In the genomic region with DNA sequence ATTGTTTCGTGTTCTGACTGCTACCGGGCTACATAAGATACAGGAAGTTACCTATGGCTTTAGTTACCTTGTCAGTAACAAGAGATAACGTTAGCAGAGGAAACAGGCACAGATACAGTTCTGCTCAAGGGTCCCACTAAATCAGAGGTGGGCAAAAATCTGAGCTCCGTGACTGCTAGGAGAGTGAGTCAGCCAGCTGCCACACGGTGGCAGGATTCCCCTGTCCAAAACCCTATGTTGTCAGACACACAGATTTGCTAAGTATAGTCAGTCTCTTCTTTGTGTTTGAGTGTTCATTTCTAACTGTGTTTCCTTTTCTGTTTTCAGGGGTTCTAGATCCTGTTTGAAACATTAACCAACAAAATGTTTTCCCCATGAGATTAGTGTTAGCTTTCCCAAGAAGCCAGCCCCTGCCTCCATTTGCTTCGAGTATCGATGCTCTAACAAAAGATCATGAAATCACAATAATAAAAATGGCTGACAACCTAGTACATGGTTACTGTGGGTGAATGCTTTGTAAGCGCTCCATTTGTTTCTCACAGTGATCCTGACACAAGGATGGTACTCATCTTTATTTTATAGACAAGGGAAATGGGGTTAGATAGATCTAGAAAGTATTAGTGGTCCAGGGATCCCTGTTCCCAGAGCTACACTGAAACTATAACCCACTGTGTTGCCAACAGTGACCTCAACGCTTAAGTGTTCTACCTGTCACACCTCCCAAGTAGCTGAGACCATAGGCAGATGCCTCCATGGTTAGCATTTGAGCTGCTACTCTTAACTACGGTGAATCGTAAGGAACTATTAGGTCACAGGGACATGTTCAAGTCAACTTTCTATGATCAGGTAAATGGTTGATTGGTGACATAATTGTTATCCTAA, we compare ENCODE assay signal across 10 mouse cellular contexts. TPM values are rescaled to one million over a fixed set of nuclear protein-coding genes. Genes with fewer than 3 reads are reported as not detected.
A peak's percentile ranks its signal among the peaks of the same experiment; 100 is the strongest.
DNase-seq lines count a peak whose midpoint lies in the region; ATAC-seq and TF ChIP-seq lines count a peak whose summit lies in the region.
"Had no signal": no experiment of that assay in that cellular context is flagged by ENCODE, and none has a peak within 500 bp of the region (broad histone marks: within the 10 kb centered on the region; RNA-seq: fewer than 3 reads in every experiment).

No protein-coding gene starts in this region.

- H3K27me3 ChIP-seq in spleen, adult 2 months (ENCODE audit: control insufficient read depth, insufficient read depth, low read length) = no peaks in the 10 kb centered on the region
- H3K27me3 ChIP-seq in kidney, embryonic 16.5 days (ENCODE audit: insufficient read depth, low read length) = no peaks in the 10 kb centered on the region
- no peaks in the 10 kb centered on the region for H3K27me3 ChIP-seq in liver, postnatal 0 days (ENCODE audit: insufficient read depth, low read length)
- H3K27me3 ChIP-seq: embryonic facial prominence, embryonic 15.5 days had no signal

- peak; percentile 36; the same call in 1 of the 2 replicates for TF ChIP-seq CTCF in spleen, adult 2 months (IDR thresholded peaks at IDR 0.05; ENCODE audit: extremely low read depth, insufficient read depth, insufficient read length, insufficient replicate concordance)
- TF ChIP-seq CTCF in liver, postnatal 0 days (IDR thresholded peaks at IDR 0.05; ENCODE audit: low read depth) = peak; percentile 70

- H3K9me3 ChIP-seq in kidney, embryonic 16.5 days (ENCODE audit: low read length) = no peaks in the 10 kb centered on the region
- H3K9me3 ChIP-seq in liver, postnatal 0 days (ENCODE audit: low read length) = no peaks in the 10 kb centered on the region
- H3K9me3 ChIP-seq: embryonic facial prominence, embryonic 15.5 days had no signal

- H3K9ac ChIP-seq in kidney, embryonic 16.5 days (replicated peaks; ENCODE audit: low read length) = no peak overlapping the region
- no peak overlapping the region for H3K9ac ChIP-seq in liver, postnatal 0 days (replicated peaks)
- H3K9ac ChIP-seq: embryonic facial prominence, embryonic 15.5 days had no signal

- no peak overlapping the region for H3K4me2 ChIP-seq in kidney, embryonic 16.5 days (replicated peaks; ENCODE audit: low read depth, low read length)
- H3K4me2 ChIP-seq in liver, postnatal 0 days (ENCODE audit: low read depth, low read length) = no peak overlapping the region
- H3K4me2 ChIP-seq: embryonic facial prominence, embryonic 15.5 days had no signal

- H3K4me3 ChIP-seq in spleen, adult 2 months (ENCODE audit: extremely low read depth, insufficient read depth, insufficient read length) = no peak overlapping the region
- no peak overlapping the region for H3K4me3 ChIP-seq in kidney, embryonic 16.5 days (ENCODE audit: low read length)
- no peak overlapping the region for H3K4me3 ChIP-seq in liver, postnatal 0 days (ENCODE audit: low read depth, low read length)
- H3K4me3 ChIP-seq: embryonic facial prominence, embryonic 15.5 days had no signal

- no peak for TF ChIP-seq EP300 in liver, postnatal 0 days (IDR thresholded peaks at IDR 0.05; ENCODE audit: low read depth)

- no peak overlapping the region for H3K27ac ChIP-seq in spleen, adult 2 months (ENCODE audit: insufficient read depth, low read length)
- no peak overlapping the region for H3K27ac ChIP-seq in kidney, embryonic 16.5 days (ENCODE audit: low read length)
- H3K27ac ChIP-seq in liver, postnatal 0 days (ENCODE audit: low read depth) = no peak overlapping the region
- H3K27ac ChIP-seq: embryonic facial prominence, embryonic 15.5 days had no signal

- H3K4me1 ChIP-seq in spleen, adult 2 months (ENCODE audit: control insufficient read depth, insufficient read depth, insufficient read length) = no peaks in the 10 kb centered on the region
- 0 out of 2 replicates have a peak, but pooled peaks cover 2% of the 10 kb centered on the region for H3K4me1 ChIP-seq in kidney, embryonic 16.5 days (ENCODE audit: insufficient read depth, low read length)
- H3K4me1 ChIP-seq in liver, postnatal 0 days (ENCODE audit: insufficient read depth) = no peaks in the 10 kb centered on the region

- no peaks in the 10 kb centered on the region; the same call in 1 of the 2 replicates for H3K36me3 ChIP-seq in spleen, adult 2 months (ENCODE audit: control insufficient read depth, insufficient read depth, low read length)
- peaks cover 3% of the 10 kb centered on the region; the same call in 1 of the 2 replicates for H3K36me3 ChIP-seq in kidney, embryonic 16.5 days (ENCODE audit: insufficient read depth, low read length)
- no peaks in the 10 kb centered on the region for H3K36me3 ChIP-seq in liver, postnatal 0 days (replicated peaks; ENCODE audit: insufficient read depth, low read length)

- no peak for DNase-seq in spleen, adult 2 months (ENCODE audit: low read depth in 1 of 2, low spot score in 2 of 2)
- no peak for DNase-seq in spleen, postnatal 36 days (ENCODE audit: low spot score in 2 of 2)
- DNase-seq in gastrocnemius, postnatal 36 days = peak; percentile 23 to 27
- peak; percentile 45 for DNase-seq in liver, postnatal 0 days
- DNase-seq in ovary, postnatal 36 days (ENCODE audit: low spot score) = peak; percentile 48
- DNase-seq in T-cell, adult 2 months (ENCODE audit: low spot score) = no peak

- TF ChIP-seq POLR2A in spleen, adult 2 months (IDR thresholded peaks at IDR 0.05; ENCODE audit: low read depth, low read length) = no peak

- intact Hi-C loops in gastrocnemius, postnatal 36 days (cut with DNase I) = loop anchor here (2.0 kb wide), 1 partner anchor 372 kb away; no protein-coding TSS in a partner anchor

- peak; percentile 78 for ATAC-seq in common myeloid progenitor, adult 5-6 weeks (replicated peaks; ENCODE audit: low read depth, poor library complexity, severe bottlenecking)
- peak; percentile 31; the same call in 1 of the 2 replicates for ATAC-seq in kidney, embryonic 16.5 days (ENCODE audit: low FRiP score, low TSS enrichment)
- ATAC-seq in liver, postnatal 0 days = no peak

- WGBS in spleen, adult 2 months = 58% methylated on average over 11 of the region's 11 CpGs
- WGBS in kidney, embryonic 16.5 days = 57% methylated on average over 11 of the region's 11 CpGs
- WGBS in liver, postnatal 0 days (ENCODE audit: insufficient replicate concordance) = 52% methylated on average over 11 of the region's 11 CpGs

RNA-seq across cellular contexts. Expression of a gene that starts 15.3 kb away (rescaled TPM):
- polyA plus RNA-seq in spleen, adult 2 months (2012; rRNA removed) = 7.7 and 8.0 TPM in 2 replicates
- total RNA-seq in common myeloid progenitor, adult 5-6 weeks (2017) = 24.9 and 29.6 TPM in 2 replicates
- 1 to 10 TPM; 4.5 to 5.0 TPM for total RNA-seq in gastrocnemius, postnatal 36 days (2021)
- 26.8 and 33.7 TPM in 2 replicates for polyA plus RNA-seq in kidney, embryonic 16.5 days (2015; fragmentation: Nextera tagmentation; extraction: Ambion mirVana)
- 10.2 and 11.9 TPM in 2 replicates for polyA plus RNA-seq in liver, postnatal 0 days (2015; fragmentation: Nextera tagmentation; extraction: Ambion mirVana)

RNA-seq across cellular contexts. Expression of a gene that starts 15.3 kb away (rescaled TPM):
- polyA plus RNA-seq in spleen, adult 2 months (2012; rRNA removed) = 0.63 and 0.79 TPM in 2 replicates
- 49.1 and 67.5 TPM in 2 replicates for total RNA-seq in common myeloid progenitor, adult 5-6 weeks (2017)
- total RNA-seq in gastrocnemius, postnatal 36 days (2021) = 10 to 100 TPM; 15.2 to 17.6 TPM
- polyA plus RNA-seq in kidney, embryonic 16.5 days (2015; fragmentation: Nextera tagmentation; extraction: Ambion mirVana) = 92.1 and 93.4 TPM in 2 replicates
- 57.9 and 60.7 TPM in 2 replicates for polyA plus RNA-seq in liver, postnatal 0 days (2015; fragmentation: Nextera tagmentation; extraction: Ambion mirVana)

RNA-seq across cellular contexts. Expression of a gene that starts 30.8 kb away (rescaled TPM):
- polyA plus RNA-seq in spleen, adult 2 months (2012; rRNA removed) = 0.63 and 0.90 TPM in 2 replicates
- total RNA-seq in common myeloid progenitor, adult 5-6 weeks (2017) = 54.0 and 58.3 TPM in 2 replicates
- total RNA-seq in gastrocnemius, postnatal 36 days (2021) = 10 to 100 TPM; 53.6 to 61.4 TPM
- 7.8 and 9.1 TPM in 2 replicates for polyA plus RNA-seq in kidney, embryonic 16.5 days (2015; fragmentation: Nextera tagmentation; extraction: Ambion mirVana)
- polyA plus RNA-seq in liver, postnatal 0 days (2015; fragmentation: Nextera tagmentation; extraction: Ambion mirVana) = 8.0 and 9.4 TPM in 2 replicates

RNA-seq across cellular contexts. Expression of a gene that starts 57.4 kb away (rescaled TPM):
- polyA plus RNA-seq in spleen, adult 2 months (2012; rRNA removed) = not detected in 2 replicates
- total RNA-seq in common myeloid progenitor, adult 5-6 weeks (2017) = not detected in 2 replicates
- not detected for total RNA-seq in gastrocnemius, postnatal 36 days (2021)
- polyA plus RNA-seq in kidney, embryonic 16.5 days (2015; fragmentation: Nextera tagmentation; extraction: Ambion mirVana) = not detected in 2 replicates
- not detected in 2 replicates for polyA plus RNA-seq in liver, postnatal 0 days (2015; fragmentation: Nextera tagmentation; extraction: Ambion mirVana)
- total RNA-seq: neutrophil, adult 5-6 weeks had no signal
- polyA plus RNA-seq: embryonic facial prominence, embryonic 15.5 days had no signal

Comparison
In these comparisons a context has a peak if more than half of its experiments do, and no peak if none do; other contexts are left out.
1. DNase-seq: peak in gastrocnemius, postnatal 36 days (2 of 2), liver, postnatal 0 days (single experiment) and ovary, postnatal 36 days (single experiment); none in spleen, adult 2 months (0 of 2), spleen, postnatal 36 days (0 of 2) and T-cell, adult 2 months (single experiment).
2. RNA of a gene that starts 15.3 kb away (polyA plus RNA-seq): 92.1 to 93.4 TPM in kidney, embryonic 16.5 days and 57.9 to 60.7 TPM in liver, postnatal 0 days; 0.63 to 0.79 TPM in spleen, adult 2 months; every median in the first group is over 10 times any median in the second.